In the genomic region with DNA sequence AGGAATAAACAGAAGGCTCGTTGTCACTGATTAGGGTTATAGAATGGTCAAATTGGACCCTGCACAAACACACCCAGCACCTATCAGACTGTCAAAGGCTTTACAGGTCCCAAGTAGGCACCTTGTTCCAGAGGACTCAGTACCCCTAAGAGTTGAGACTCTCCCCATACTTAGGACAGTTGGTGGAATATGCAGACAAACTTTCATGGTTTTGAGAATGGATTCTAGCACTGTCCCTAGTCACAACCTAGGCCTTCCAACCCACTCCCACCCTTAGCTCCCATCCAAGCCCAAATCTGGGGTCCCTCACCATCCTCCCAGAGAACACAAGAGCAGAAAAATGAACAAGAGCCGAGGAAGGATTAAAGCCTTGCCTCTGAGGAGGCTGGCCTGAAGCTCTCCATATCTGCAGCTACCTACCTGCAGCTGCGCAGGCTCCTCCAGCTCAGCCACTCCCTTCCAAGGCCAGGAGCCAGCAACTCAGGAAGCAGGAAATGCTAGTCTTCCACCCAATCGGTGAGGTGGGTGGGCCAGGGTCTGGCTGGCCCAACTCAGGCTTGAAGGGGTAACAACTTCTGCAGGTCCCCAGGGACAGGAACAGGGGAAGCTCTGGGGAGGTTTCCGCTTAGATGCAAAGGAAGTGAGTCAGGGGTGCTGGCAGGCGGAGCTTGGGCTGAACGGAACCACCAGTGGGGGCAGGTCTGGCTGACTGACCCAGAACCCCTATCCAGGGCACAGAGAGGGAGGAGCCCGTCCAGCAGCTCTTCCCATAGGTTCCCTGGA, we compare ENCODE assay signal across 8 mouse cellular contexts. TPM values are rescaled to one million over a fixed set of nuclear protein-coding genes. Genes with fewer than 3 reads are reported as not detected.
DNase-seq lines count a peak whose midpoint lies in the region; ATAC-seq and TF ChIP-seq lines count a peak whose summit lies in the region.

Tor4a (minus strand) TSS at position 715 of the 783 bp plus-strand sequence.

- no peaks in the 10 kb centered on the region for H3K9me3 ChIP-seq in forebrain, embryonic 12.5 days
- no peaks in the 10 kb centered on the region for H3K9me3 ChIP-seq in forebrain, postnatal 0 days (ENCODE audit: low read length)
- no peaks in the 10 kb centered on the region for H3K9me3 ChIP-seq in lung, embryonic 14.5 days (ENCODE audit: low read depth, low read length)

- no peak for TF ChIP-seq POLR2A in bone marrow macrophage, adult 2 months (IDR thresholded peaks at IDR 0.05; ENCODE audit: borderline replicate concordance, low read depth, low read length)

- H3K4me2 ChIP-seq in forebrain, embryonic 12.5 days = peak within 1 kb of the TSS; percentile 25
- H3K4me2 ChIP-seq in forebrain, postnatal 0 days (ENCODE audit: low read depth) = no peak within 1 kb of the TSS
- H3K4me2 ChIP-seq in lung, embryonic 14.5 days = peak within 1 kb of the TSS; percentile 63

- no peak for TF ChIP-seq CTCF in forebrain, postnatal 0 days (IDR thresholded peaks at IDR 0.05; ENCODE audit: low read depth)
- TF ChIP-seq CTCF in bone marrow macrophage, adult 2 months (IDR thresholded peaks at IDR 0.05; ENCODE audit: low read depth, low read length) = no peak
- TF ChIP-seq CTCF in lung, embryonic 14.5 days (IDR thresholded peaks at IDR 0.05; ENCODE audit: low read depth) = no peak

- WGBS in forebrain, embryonic 12.5 days = 11% methylated on average over 8 of the region's 8 CpGs
- WGBS in forebrain, postnatal 0 days = 21% methylated on average over 8 of the region's 8 CpGs
- 18% methylated on average over 8 of the region's 8 CpGs for WGBS in lung, embryonic 14.5 days

- peaks cover 38% of the 10 kb centered on the region for H3K27me3 ChIP-seq in forebrain, embryonic 12.5 days
- H3K27me3 ChIP-seq in forebrain, postnatal 0 days (ENCODE audit: insufficient read depth, low read length) = peaks cover 6% of the 10 kb centered on the region; the same call in 1 of the 2 replicates
- peaks cover 17% of the 10 kb centered on the region for H3K27me3 ChIP-seq in lung, embryonic 14.5 days (ENCODE audit: insufficient read depth, low read length)

- H3K27ac ChIP-seq in forebrain, embryonic 12.5 days = no peak within 1 kb of the TSS
- H3K27ac ChIP-seq in forebrain, postnatal 0 days (ENCODE audit: low read depth, low read length) = no peak within 1 kb of the TSS
- peak within 1 kb of the TSS; percentile 87 for H3K27ac ChIP-seq in bone marrow macrophage, adult 2 months (ENCODE audit: insufficient read depth, low read depth, low read length)
- peak within 1 kb of the TSS; percentile 54; the same call in 1 of the 2 replicates for H3K27ac ChIP-seq in lung, embryonic 14.5 days (ENCODE audit: low read depth)

- H3K36me3 ChIP-seq in forebrain, embryonic 12.5 days (replicated peaks) = peaks cover 34% of the 10 kb centered on the region
- H3K36me3 ChIP-seq in forebrain, postnatal 0 days (ENCODE audit: insufficient read depth) = peaks cover 35% of the 10 kb centered on the region
- peaks cover 37% of the 10 kb centered on the region for H3K36me3 ChIP-seq in lung, embryonic 14.5 days (ENCODE audit: insufficient read depth)

- DNase-seq in forebrain, postnatal 0 days = no peak
- DNase-seq in heart, adult 18-20 months = peak; percentile 87 to 97
- DNase-seq in kidney, adult 11 months = peak; percentile 94
- DNase-seq in lung, embryonic 14.5 days = peak; percentile 72
- DNase-seq in retina, postnatal 1 day = peak; percentile 22
- no peak for DNase-seq in cerebellum, postnatal 25 days

- no peak for ATAC-seq in forebrain, embryonic 12.5 days (ENCODE audit: low FRiP score)
- no peak for ATAC-seq in forebrain, postnatal 0 days
- ATAC-seq in lung, embryonic 14.5 days (ENCODE audit: insufficient read depth) = peak; percentile 69

- peaks cover 10% of the 10 kb centered on the region for H3K4me1 ChIP-seq in forebrain, embryonic 12.5 days
- no peaks in the 10 kb centered on the region for H3K4me1 ChIP-seq in forebrain, postnatal 0 days (ENCODE audit: insufficient read depth)
- H3K4me1 ChIP-seq in bone marrow macrophage, adult 2 months (ENCODE audit: control insufficient read depth, insufficient read depth, low read length) = peaks cover 21% of the 10 kb centered on the region
- peaks cover 8% of the 10 kb centered on the region for H3K4me1 ChIP-seq in lung, embryonic 14.5 days (ENCODE audit: insufficient read depth)

- no peak within 1 kb of the TSS for H3K9ac ChIP-seq in forebrain, embryonic 12.5 days
- H3K9ac ChIP-seq in forebrain, postnatal 0 days = no peak within 1 kb of the TSS
- H3K9ac ChIP-seq in lung, embryonic 14.5 days = peak within 1 kb of the TSS; percentile 40; the same call in 1 of the 2 replicates

- no peak within 1 kb of the TSS; the same call in 1 of the 2 replicates for H3K4me3 ChIP-seq in forebrain, embryonic 12.5 days (replicated peaks)
- H3K4me3 ChIP-seq in forebrain, postnatal 0 days (ENCODE audit: low read depth, low read length) = no peak within 1 kb of the TSS
- peak within 1 kb of the TSS; percentile 76 for H3K4me3 ChIP-seq in bone marrow macrophage, adult 2 months (ENCODE audit: insufficient read depth, low read length)
- peak within 1 kb of the TSS; percentile 34 for H3K4me3 ChIP-seq in lung, embryonic 14.5 days (ENCODE audit: low read depth, low read length)

RNA-seq across cellular contexts. Expression of gene Tor4a, which starts in this region (rescaled TPM):
- polyA plus RNA-seq in forebrain, embryonic 12.5 days (2016; fragmentation: Nextera tagmentation; extraction: Ambion mirVana) = 0.62 and 1.0 TPM in 2 replicates
- total RNA-seq in forebrain, postnatal 0 days (2014; rRNA removed) = 1.7 and 3.3 TPM in 2 replicates
- polyA plus RNA-seq in forebrain, postnatal 0 days (2015; fragmentation: Nextera tagmentation; extraction: Ambion mirVana) = 0.92 and 1.2 TPM in 2 replicates
- 72.2 and 73.2 TPM in 2 replicates for polyA plus RNA-seq in bone marrow macrophage, adult 2 months (2012; ENCODE audit: insufficient read depth, insufficient read length, missing spikeins)
- total RNA-seq in heart, adult 18-20 months (2021) = 1 to 10 TPM; 4.0 to 4.6 TPM
- 7.5 and 8.2 TPM in 2 replicates for polyA plus RNA-seq in lung, embryonic 14.5 days (2014; fragmentation: Nextera tagmentation; extraction: Ambion mirVana)

Comparison
In these comparisons a context has a peak if more than half of its experiments do, and no peak if none do; other contexts are left out.
1. H3K27ac ChIP-seq: peak in bone marrow macrophage, adult 2 months (single experiment) and lung, embryonic 14.5 days (single experiment); none in forebrain, embryonic 12.5 days (single experiment) and forebrain, postnatal 0 days (single experiment).
2. H3K4me3 ChIP-seq: peak in bone marrow macrophage, adult 2 months (single experiment) and lung, embryonic 14.5 days (single experiment); none in forebrain, embryonic 12.5 days (single experiment) and forebrain, postnatal 0 days (single experiment).
3. DNase-seq: peak in heart, adult 18-20 months (2 of 2), kidney, adult 11 months (single experiment), lung, embryonic 14.5 days (single experiment) and retina, postnatal 1 day (single experiment); none in forebrain, postnatal 0 days (single experiment) and cerebellum, postnatal 25 days (0 of 2).